Mouse (Mus musculus): ENCODE measurements at regions not wholly inside any gene's neighbourhood (a gene's known extent, or its start where the extent isn't known, plus 50 kb on each side); places are given as distances from the start of the nearest gene placed in this dataset.

DNA sequence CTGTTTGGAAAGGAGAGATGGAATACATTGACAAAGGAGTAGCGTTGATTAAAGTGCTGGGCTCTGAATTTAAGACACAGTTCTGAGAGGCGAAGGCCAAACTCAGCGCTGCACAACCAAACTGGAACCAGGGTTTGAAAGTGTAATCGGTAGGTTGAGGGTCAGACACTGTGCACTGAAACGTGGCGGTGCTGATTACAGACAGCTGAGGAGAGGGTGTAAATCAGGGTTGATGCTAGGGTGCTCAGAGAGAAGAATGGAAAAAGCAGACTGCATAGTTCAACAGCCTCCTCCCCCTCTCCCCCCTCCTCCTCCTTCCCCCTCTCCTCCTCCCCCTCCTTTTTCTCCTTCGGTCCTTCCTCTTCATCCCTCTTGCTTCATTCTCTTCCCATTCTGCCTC lies 373.2 kb downstream of the Nedd1 start:
- no peak for DNase-seq (ENCODE audit: low read depth, low spot score)
- H3K27me3 ChIP-seq (ENCODE audit: control insufficient read depth in 1 of 2, insufficient read depth in 2 of 2, low read length in 2 of 2): no peaks in the 10 kb centered on the region
- no peak for TF ChIP-seq MAZ (IDR thresholded peaks at IDR 0.05; ENCODE audit: low read depth, low read length)
- no peak for TF ChIP-seq TAL1 (IDR thresholded peaks at IDR 0.05; ENCODE audit: low read length)
- TF ChIP-seq TCF12 (IDR thresholded peaks at IDR 0.05; ENCODE audit: low read depth, low read length): no peak
- no peak for TF ChIP-seq MEF2A (IDR thresholded peaks at IDR 0.05; ENCODE audit: extremely low read depth, insufficient replicate concordance, low read depth, low read length, poor library complexity, severe bottlenecking)
- no peak for TF ChIP-seq NRF1 (IDR thresholded peaks at IDR 0.05; ENCODE audit: insufficient read depth, low read depth, low read length, poor library complexity, severe bottlenecking)
- no peak for TF ChIP-seq MYC (IDR thresholded peaks at IDR 0.05; ENCODE audit: low read depth, low read length)
- TF ChIP-seq ETS1 (IDR thresholded peaks at IDR 0.05; ENCODE audit: low read depth, low read length): no peak
- no peak for TF ChIP-seq POLR2AphosphoS2 (IDR thresholded peaks at IDR 0.05; ENCODE audit: low read length)
- TF ChIP-seq RAD21 (IDR thresholded peaks at IDR 0.05; ENCODE audit: low read depth, low read length): no peak
- no peak for TF ChIP-seq E2F4 (IDR thresholded peaks at IDR 0.05; ENCODE audit: borderline replicate concordance, low read depth, low read length)
- no peak for TF ChIP-seq EP300 (IDR thresholded peaks at IDR 0.05; ENCODE audit: low read depth in 1 of 2, low read length in 2 of 2)
- TF ChIP-seq ZKSCAN1 (IDR thresholded peaks at IDR 0.05; ENCODE audit: low read depth, low read length): no peak
- no peak for TF ChIP-seq POLR2A (IDR thresholded peaks at IDR 0.05; ENCODE audit: control insufficient read depth in 1 of 2, insufficient read depth in 1 of 2, low read depth in 1 of 2, low read length in 2 of 2, poor library complexity in 1 of 2)
- TF ChIP-seq ELF1 (IDR thresholded peaks at IDR 0.05; ENCODE audit: low read depth, low read length): no peak
- no peak for TF ChIP-seq SMC3 (IDR thresholded peaks at IDR 0.05; ENCODE audit: low read depth, low read length)

DNA sequence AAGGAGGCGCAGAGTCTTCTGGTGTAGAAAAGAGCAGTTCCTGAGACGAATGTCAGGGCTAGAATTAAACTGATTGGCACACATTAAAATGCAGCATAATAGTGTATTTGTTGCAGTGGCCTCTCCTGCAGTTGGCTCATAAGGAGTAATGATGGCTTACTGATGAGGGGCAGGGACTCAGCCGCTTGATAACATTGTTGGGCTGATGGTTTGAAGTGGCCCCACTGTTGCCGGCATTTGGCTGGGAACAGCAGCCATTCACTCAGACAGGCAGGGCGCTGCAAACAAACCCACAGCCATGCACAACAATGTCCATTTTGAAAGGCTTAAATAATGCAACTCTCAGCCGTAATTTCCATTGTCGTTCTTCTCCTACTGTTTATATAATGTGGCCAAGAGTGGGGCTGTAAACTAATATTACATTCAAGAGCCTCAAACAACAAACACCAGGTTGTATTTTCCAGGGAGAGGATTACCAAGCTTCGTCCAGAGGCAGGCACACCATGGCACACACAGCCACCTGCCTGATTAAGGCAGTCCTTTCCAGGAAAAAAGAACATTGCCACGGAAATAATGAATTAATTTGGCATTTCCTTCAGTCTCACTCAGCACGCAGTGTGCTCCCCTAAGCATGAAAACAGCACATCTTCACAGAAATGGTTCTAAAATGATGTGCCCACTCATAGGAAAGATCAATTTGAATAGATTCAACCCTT lies 374.1 kb downstream of the Nedd1 start:
- DNase-seq (ENCODE audit: low read depth, low spot score): no peak
- no peak overlapping the region for H3K4me3 ChIP-seq (ENCODE audit: control insufficient read depth in 1 of 2, insufficient read depth in 1 of 2, low read depth in 2 of 2, low read length in 2 of 2)
- H3K4me1 ChIP-seq (ENCODE audit: control insufficient read depth in 1 of 2, insufficient read depth in 2 of 2, low read length in 2 of 2): no peaks in the 10 kb centered on the region
- no peaks in the 10 kb centered on the region for H3K9me3 ChIP-seq (replicated peaks; ENCODE audit: insufficient read depth, low read length)
- no peak overlapping the region for H3K9ac ChIP-seq (ENCODE audit: control insufficient read depth, low read depth, low read length, poor library complexity, severe bottlenecking)
- no peaks in the 10 kb centered on the region for H3K36me3 ChIP-seq (ENCODE audit: control insufficient read depth in 1 of 2, insufficient read depth in 2 of 2, low read length in 2 of 2)
- no peaks in the 10 kb centered on the region for H3K79me2 ChIP-seq (ENCODE audit: control insufficient read depth, insufficient read depth, low read length, poor library complexity)
- H3K27me3 ChIP-seq (ENCODE audit: control insufficient read depth in 1 of 2, insufficient read depth in 2 of 2, low read length in 2 of 2): no peaks in the 10 kb centered on the region
- no peak for TF ChIP-seq POLR2AphosphoS2 (IDR thresholded peaks at IDR 0.05; ENCODE audit: low read length)
- no peak for TF ChIP-seq CTCF (IDR thresholded peaks at IDR 0.05 in 2 of 3, conservative IDR thresholded peaks at IDR 0.05 in 1 of 3; ENCODE audit: control insufficient read depth in 1 of 3, insufficient read depth in 1 of 3, low read depth in 2 of 3, low read length in 3 of 3, poor library complexity in 1 of 3, severe bottlenecking in 1 of 3)
- TF ChIP-seq NELFE (IDR thresholded peaks at IDR 0.05; ENCODE audit: low read depth, low read length): no peak
- no peak for TF ChIP-seq ELF1 (IDR thresholded peaks at IDR 0.05; ENCODE audit: low read depth, low read length)
- no peak for TF ChIP-seq SMC3 (IDR thresholded peaks at IDR 0.05; ENCODE audit: low read depth, low read length)
- H3K27ac ChIP-seq (ENCODE audit: control insufficient read depth, low read depth, low read length): no peak overlapping the region

More for the DNA sequence above, 373.2 kb downstream of the Nedd1 start:
- H3K9ac ChIP-seq (ENCODE audit: control insufficient read depth, low read depth, low read length, poor library complexity, severe bottlenecking): no peak overlapping the region
- no peak overlapping the region for H3K27ac ChIP-seq (ENCODE audit: control insufficient read depth, low read depth, low read length)
- no peaks in the 10 kb centered on the region for H3K9me3 ChIP-seq (replicated peaks; ENCODE audit: insufficient read depth, low read length)
- H3K79me2 ChIP-seq (ENCODE audit: control insufficient read depth, insufficient read depth, low read length, poor library complexity): no peaks in the 10 kb centered on the region
- no peaks in the 10 kb centered on the region for H3K4me1 ChIP-seq (ENCODE audit: control insufficient read depth in 1 of 2, insufficient read depth in 2 of 2, low read length in 2 of 2)
- H3K36me3 ChIP-seq (ENCODE audit: control insufficient read depth in 1 of 2, insufficient read depth in 2 of 2, low read length in 2 of 2): no peaks in the 10 kb centered on the region
- H3K4me3 ChIP-seq (ENCODE audit: control insufficient read depth in 1 of 2, insufficient read depth in 1 of 2, low read depth in 2 of 2, low read length in 2 of 2): no peak overlapping the region

All from MEL (cell line).